Mouse (Mus musculus): Measurements from ENCODE around the gene Ano10. TPM values are rescaled to one million over a fixed set of nuclear protein-coding genes. Genes with fewer than 3 reads are reported as not detected.

Ano10 gene
- total RNA-seq, 2 experiments from 2014 or later: 83.6 to 151 TPM

Small RNA genes lying within 50 kb of the gene (microRNA-seq; reads per million reads assigned to microRNA genes)
- gene Mir8106: 0 to 0.27 reads per million in 2 experiments

Other genes starting within 250 kb of the Ano10 start
- gene Snrk, start 177.2 kb downstream of the Ano10 start, total RNA-seq (2021): 100 to 1,000 TPM; 163 to 170 TPM
- gene Abhd5, start 57.2 kb upstream of the Ano10 start, total RNA-seq (2021): 10 to 100 TPM; 63.8 to 68.7 TPM